Mouse (Mus musculus): ENCODE measurements at regions not wholly inside any gene's neighbourhood (a gene's known extent, or its start where the extent isn't known, plus 50 kb on each side); places are given as distances from the start of the nearest gene placed in this dataset.

DNA sequence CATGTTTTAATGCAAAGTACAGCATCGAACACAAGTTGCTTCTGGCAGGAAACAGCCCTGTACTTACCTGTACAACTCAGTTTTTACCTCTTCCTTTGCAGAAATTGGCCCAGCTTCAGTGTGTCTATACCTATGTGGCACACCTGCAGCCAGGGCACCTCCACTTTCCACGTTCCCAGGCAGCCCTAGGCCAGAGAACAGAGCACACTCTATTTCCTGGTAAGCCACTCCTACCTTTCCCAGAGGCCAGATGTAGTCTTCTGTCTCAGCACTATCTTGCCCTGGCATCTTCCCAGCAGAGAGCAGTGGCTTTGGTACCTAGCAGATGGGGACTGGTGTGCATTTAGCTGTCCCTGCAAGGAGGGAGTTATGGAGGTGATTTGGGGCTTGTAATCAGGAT is 134.7 kb downstream of the Gas1 start:
- TF ChIP-seq EP300 (IDR thresholded peaks at IDR 0.05; ENCODE audit: low read depth) (no peak), CTCF (IDR thresholded peaks at IDR 0.05; ENCODE audit: low read depth) (no peak)
